Mouse (Mus musculus) hindbrain, embryonic 12.5 days (tissue): ENCODE measurements at regions not wholly inside any gene's neighbourhood (a gene's known extent, or its start where the extent isn't known, plus 50 kb on each side); places are given as distances from the start of the nearest gene placed in this dataset.
A peak's percentile ranks its signal among the peaks of the same experiment; 100 is the strongest.

Experiments
- ATAC-seq: fragments of 200-750 bp; cut with Nextera tagmentation; 2 replicates; pipeline ENCODE4 v1.8.0; 2017; ENCODE audit warnings: moderate TSS enrichment; ENCODE audit not compliant: low FRiP score
- H3K27ac ChIP-seq: fragments of 300-500 bp; sonication (generic); 2 replicates; pipeline ENCODE4 v1.5.1; 2016; ENCODE audit warnings: mild to moderate bottlenecking
- H3K27me3 ChIP-seq: fragments of 300-500 bp; sonication (generic); 2 replicates; pipeline ENCODE4 v1.6.1; 2016; ENCODE audit warnings: mild to moderate bottlenecking
- H3K36me3 ChIP-seq: fragments of 300-500 bp; sonication (generic); 2 replicates; pipeline ENCODE4 v1.6.1; 2016; ENCODE audit warnings: mild to moderate bottlenecking
- H3K4me1 ChIP-seq: fragments of 300-500 bp; sonication (generic); 2 replicates; pipeline ENCODE4 v1.6.1; 2016
- H3K4me2 ChIP-seq: fragments of 300-500 bp; sonication (generic); replicated peaks from 2 replicates; pipeline ENCODE4 v1.6.1; 2016; ENCODE audit warnings: mild to moderate bottlenecking
- H3K4me3 ChIP-seq: fragments of 300-500 bp; sonication (generic); 2 replicates; pipeline ENCODE4 v1.5.1; 2016; ENCODE audit warnings: mild to moderate bottlenecking
- H3K9ac ChIP-seq: fragments of 300-500 bp; sonication (generic); 2 replicates; pipeline ENCODE4 v1.6.1; 2016; ENCODE audit warnings: mild to moderate bottlenecking, moderate library complexity
- H3K9me3 ChIP-seq: fragments of 300-500 bp; sonication (generic); replicated peaks from 2 replicates; pipeline ENCODE4 v1.6.1; 2016; ENCODE audit warnings: mild to moderate bottlenecking
- WGBS: fragments of 180-500 bp; shearing (Covaris S2); methylation state at CpG from one replicate; pipeline ENCODE4 v1.1.7; 2016; 5-methylcytosine and 5-hydroxymethylcytosine counted together

DNA sequence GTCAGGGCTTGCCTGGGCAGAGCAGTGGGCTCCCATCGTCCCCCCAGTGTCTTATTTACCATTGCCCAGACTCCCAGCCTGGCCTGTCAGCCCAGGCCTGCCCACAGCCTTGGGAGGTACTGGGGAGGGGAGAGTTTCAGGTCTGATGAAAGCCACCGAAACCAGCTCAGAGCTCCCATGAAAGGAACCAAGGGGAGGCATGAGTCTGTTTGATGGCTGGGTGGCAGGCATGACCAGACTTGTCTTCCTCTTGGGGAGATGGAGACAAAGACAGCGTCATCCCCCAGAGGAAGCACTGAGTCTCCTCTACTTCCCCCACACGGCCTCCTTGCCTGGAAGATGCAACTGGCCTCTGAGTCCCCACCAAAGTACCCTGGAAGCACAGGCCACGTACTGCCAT is 196.7 kb downstream of the Opa1 start:
- no peak overlapping the region for H3K9ac ChIP-seq
- H3K4me2 ChIP-seq, result no peak overlapping the region
- H3K36me3 ChIP-seq, result no peaks in the 10 kb centered on the region
- WGBS, result 42% methylated on average over 5 of the region's 5 CpGs
- ATAC-seq, result no peak
- H3K4me1 ChIP-seq, result peaks cover 21% of the 10 kb centered on the region
- H3K4me3 ChIP-seq, result no peak overlapping the region
- no peaks in the 10 kb centered on the region; the same call in 1 of the 2 replicates for H3K9me3 ChIP-seq
- H3K27me3 ChIP-seq, result peaks cover 26% of the 10 kb centered on the region
- no peak overlapping the region for H3K27ac ChIP-seq

DNA sequence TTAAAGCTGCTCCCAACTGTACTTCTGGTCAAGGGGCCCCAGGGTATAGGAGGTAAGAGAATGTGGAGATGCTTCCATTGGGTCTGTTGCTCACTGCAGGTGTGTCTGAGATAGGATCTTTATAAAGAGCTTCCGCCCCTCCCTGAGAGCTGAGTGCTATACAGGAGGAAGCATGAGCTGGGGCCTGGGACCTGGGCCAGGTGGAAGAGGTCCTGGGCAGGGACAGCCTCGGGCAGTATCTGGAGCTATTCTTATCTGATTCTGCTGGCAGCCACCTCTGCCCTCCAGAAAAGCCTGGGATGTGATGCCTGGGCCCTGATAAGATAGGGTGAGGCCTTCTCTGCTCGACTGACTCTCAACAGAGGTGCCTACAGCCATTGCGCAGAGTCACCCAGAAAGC is 203.3 kb downstream of the Opa1 start:
- no peaks in the 10 kb centered on the region for H3K4me1 ChIP-seq
- H3K4me3 ChIP-seq, result no peak overlapping the region
- no peak for ATAC-seq
- no peak overlapping the region for H3K4me2 ChIP-seq
- H3K36me3 ChIP-seq, result no peaks in the 10 kb centered on the region
- H3K27ac ChIP-seq, result no peak overlapping the region
- WGBS, result 79% methylated on average over 4 of the region's 4 CpGs
- peaks cover 20% of the 10 kb centered on the region for H3K27me3 ChIP-seq
- peaks cover 7% of the 10 kb centered on the region; the same call in 1 of the 2 replicates for H3K9me3 ChIP-seq
- no peak overlapping the region for H3K9ac ChIP-seq

- Histone ChIP-seq H3K4me2 (no peak overlapping the region), H3K27me3 (peaks cover 27% of the 10 kb centered on the region), H3K9ac (no peak overlapping the region), H3K9me3 (peaks cover 7% of the 10 kb centered on the region; the same call in 1 of the 2 replicates), H3K4me3 (no peak overlapping the region), H3K27ac (no peak overlapping the region), H3K4me1 (no peaks in the 10 kb centered on the region), H3K36me3 (no peaks in the 10 kb centered on the region)
- ATAC-seq, result no peak
- WGBS, result 95% methylated on average over 3 of the region's 3 CpGs
Measured at GRCm38 (mm10) chr16:29785114-29785513, 206.0 kb downstream of the Opa1 start.

GRCm38 (mm10) chr16:29786540-29786939 is 207.4 kb downstream of the Opa1 start:
- no peak overlapping the region for H3K4me2 ChIP-seq
- H3K36me3 ChIP-seq, result no peaks in the 10 kb centered on the region
- peaks cover 27% of the 10 kb centered on the region for H3K27me3 ChIP-seq
- 84% methylated on average over 8 of the region's 8 CpGs for WGBS
- H3K4me1 ChIP-seq, result no peaks in the 10 kb centered on the region
- H3K4me3 ChIP-seq, result no peak overlapping the region
- H3K27ac ChIP-seq, result no peak overlapping the region
- no peak overlapping the region for H3K9ac ChIP-seq
- H3K9me3 ChIP-seq, result peaks cover 7% of the 10 kb centered on the region; the same call in 1 of the 2 replicates
- no peak for ATAC-seq

- whole genome bisulfite sequencing, result 71% methylated on average over 5 of the region's 5 CpGs
- Histone ChIP-seq H3K27me3 (peaks cover 25% of the 10 kb centered on the region), H3K4me1 (no peaks in the 10 kb centered on the region), H3K36me3 (no peaks in the 10 kb centered on the region), H3K9me3 (peaks cover 7% of the 10 kb centered on the region; the same call in 1 of the 2 replicates), H3K27ac (no peak overlapping the region), H3K9ac (no peak overlapping the region), H3K4me3 (no peak overlapping the region), H3K4me2 (no peak overlapping the region)
- no peak for ATAC-seq
Measured at GRCm38 (mm10) chr16:29787633-29788511, 208.7 kb downstream of the Opa1 start.

- no peaks in the 10 kb centered on the region for H3K36me3 ChIP-seq
- H3K27me3 ChIP-seq, result peaks cover 23% of the 10 kb centered on the region
- no peak overlapping the region for H3K9ac ChIP-seq
- H3K4me2 ChIP-seq, result no peak overlapping the region
- H3K4me3 ChIP-seq, result no peak overlapping the region
- 91% methylated on average over 3 of the region's 3 CpGs for WGBS
- no peaks in the 10 kb centered on the region for H3K4me1 ChIP-seq
- no peak for ATAC-seq
- H3K27ac ChIP-seq, result no peak overlapping the region
- H3K9me3 ChIP-seq, result peaks cover 6% of the 10 kb centered on the region; the same call in 1 of the 2 replicates
Measured at GRCm38 (mm10) chr16:29790064-29790463, 210.9 kb downstream of the Opa1 start.

GRCm38 (mm10) chr16:29799250-29799649 is 220.1 kb downstream of the Opa1 start:
- H3K27ac ChIP-seq, result no peak overlapping the region
- H3K4me1 ChIP-seq, result peaks cover 14% of the 10 kb centered on the region
- H3K27me3 ChIP-seq, result peaks cover 40% of the 10 kb centered on the region
- no peak overlapping the region for H3K4me3 ChIP-seq
- H3K4me2 ChIP-seq, result no peak overlapping the region
- WGBS, result 68% methylated on average over 3 of the region's 3 CpGs
- no peaks in the 10 kb centered on the region for H3K36me3 ChIP-seq
- no peak for ATAC-seq
- H3K9me3 ChIP-seq, result no peaks in the 10 kb centered on the region
- H3K9ac ChIP-seq, result no peak overlapping the region

- no peaks in the 10 kb centered on the region for H3K9me3 ChIP-seq
- peaks cover 14% of the 10 kb centered on the region for H3K4me1 ChIP-seq
- WGBS, result 71% methylated on average over 3 of the region's 3 CpGs
- no peak overlapping the region for H3K4me2 ChIP-seq
- ATAC-seq, result no peak
- H3K36me3 ChIP-seq, result no peaks in the 10 kb centered on the region
- peaks cover 42% of the 10 kb centered on the region for H3K27me3 ChIP-seq
- H3K4me3 ChIP-seq, result no peak overlapping the region
- H3K27ac ChIP-seq, result no peak overlapping the region
- H3K9ac ChIP-seq, result no peak overlapping the region
Measured at GRCm38 (mm10) chr16:29799893-29800292, 220.8 kb downstream of the Opa1 start.

GRCm38 (mm10) chr16:29800457-29800856 is 221.3 kb downstream of the Opa1 start:
- WGBS, result 7% methylated on average over 2 of the region's 2 CpGs
- Histone ChIP-seq H3K9me3 (no peaks in the 10 kb centered on the region), H3K9ac (no peak overlapping the region), H3K27me3 (peaks cover 42% of the 10 kb centered on the region), H3K4me3 (no peak overlapping the region), H3K4me2 (no peak overlapping the region), H3K36me3 (no peaks in the 10 kb centered on the region), H3K4me1 (peaks cover 14% of the 10 kb centered on the region), H3K27ac (no peak overlapping the region)
- ATAC-seq, result no peak

GRCm38 (mm10) chr16:29802085-29802484 is 223.0 kb downstream of the Opa1 start:
- Histone ChIP-seq H3K27me3 (peaks cover 41% of the 10 kb centered on the region), H3K9ac (no peak overlapping the region), H3K4me1 (peaks cover 14% of the 10 kb centered on the region), H3K4me2 (no peak overlapping the region), H3K4me3 (no peak overlapping the region), H3K36me3 (no peaks in the 10 kb centered on the region), H3K27ac (no peak overlapping the region), H3K9me3 (no peaks in the 10 kb centered on the region)
- WGBS, result 89% methylated on average over 7 of the region's 7 CpGs
- ATAC-seq, result no peak

GRCm38 (mm10) chr16:29802603-29803002 is 223.5 kb downstream of the Opa1 start:
- no peak overlapping the region for H3K4me3 ChIP-seq
- H3K4me2 ChIP-seq, result no peak overlapping the region
- H3K9ac ChIP-seq, result no peak overlapping the region
- peaks cover 10% of the 10 kb centered on the region for H3K4me1 ChIP-seq
- WGBS, result 50% methylated on average over 6 of the region's 6 CpGs
- ATAC-seq, result no peak
- no peaks in the 10 kb centered on the region for H3K36me3 ChIP-seq
- no peaks in the 10 kb centered on the region for H3K9me3 ChIP-seq
- H3K27me3 ChIP-seq, result peaks cover 39% of the 10 kb centered on the region
- H3K27ac ChIP-seq, result no peak overlapping the region

DNA sequence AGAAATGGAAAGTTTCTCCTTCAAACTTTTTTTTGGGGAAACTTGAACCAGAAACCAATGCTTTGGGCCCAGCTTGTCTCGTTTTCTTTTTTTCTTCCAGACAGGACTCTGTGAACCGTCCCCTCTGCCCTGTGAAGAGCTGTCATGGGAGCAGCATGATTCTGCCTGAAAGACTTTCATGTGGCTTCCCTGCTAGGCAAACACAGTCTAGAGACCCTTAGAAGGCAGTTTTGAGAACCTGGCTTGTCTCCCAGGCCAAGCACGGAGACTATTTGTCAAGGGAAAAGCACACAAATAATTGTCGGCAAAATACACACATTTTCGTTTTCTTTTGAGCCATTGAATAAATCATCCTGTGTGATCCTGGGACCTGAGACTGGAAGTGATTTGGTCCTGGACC is 228.7 kb downstream of the Opa1 start:
- 52% methylated on average over 5 of the region's 5 CpGs for WGBS

DNA sequence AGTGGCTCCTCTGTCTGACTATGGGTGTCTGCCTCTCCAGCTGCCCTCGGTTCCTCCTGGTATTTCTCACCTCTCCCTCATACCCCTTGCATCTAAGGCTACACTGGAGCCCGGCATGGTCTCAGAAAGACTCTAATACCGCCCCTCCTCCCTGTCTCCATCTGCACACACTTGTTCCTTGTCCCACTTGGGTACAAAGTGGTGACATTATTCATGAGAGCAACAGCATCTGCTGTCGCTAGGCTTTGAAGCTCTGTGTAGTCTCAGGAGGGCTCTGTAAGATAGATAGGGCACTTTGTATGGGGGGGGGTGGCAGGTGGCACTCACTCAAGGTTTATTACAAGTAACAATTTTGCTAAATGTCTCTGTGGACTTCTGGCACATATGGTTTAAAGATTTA is 229.7 kb downstream of the Opa1 start:
- peak; percentile 81 for ATAC-seq
- Histone ChIP-seq H3K4me2 (no peak overlapping the region), H3K9ac (no peak overlapping the region), H3K27me3 (peaks cover 52% of the 10 kb centered on the region), H3K27ac (no peak overlapping the region), H3K4me1 (peaks cover 12% of the 10 kb centered on the region), H3K4me3 (no peak overlapping the region), H3K9me3 (no peaks in the 10 kb centered on the region), H3K36me3 (no peaks in the 10 kb centered on the region)
- WGBS, result 62% methylated on average over 4 of the region's 4 CpGs

More for the DNA sequence above, 228.7 kb downstream of the Opa1 start:
- H3K4me1 ChIP-seq, result peaks cover 4% of the 10 kb centered on the region
- H3K36me3 ChIP-seq, result no peaks in the 10 kb centered on the region
- no peak overlapping the region for H3K4me3 ChIP-seq
- peaks cover 49% of the 10 kb centered on the region for H3K27me3 ChIP-seq
- no peak overlapping the region for H3K27ac ChIP-seq
- no peak overlapping the region for H3K4me2 ChIP-seq
- no peak overlapping the region for H3K9ac ChIP-seq
- ATAC-seq, result no peak
- no peaks in the 10 kb centered on the region for H3K9me3 ChIP-seq
